Mouse (Mus musculus) urinary bladder, postnatal 10 days (tissue): ENCODE results near the gene Cpa4.

ENCODE experiments used
- DNase-seq: peaks from one replicate; pipeline ENCODE4 v3.0.0; 2022; ENCODE audit warnings: low spot score

Gene Cpa4

DNA sequence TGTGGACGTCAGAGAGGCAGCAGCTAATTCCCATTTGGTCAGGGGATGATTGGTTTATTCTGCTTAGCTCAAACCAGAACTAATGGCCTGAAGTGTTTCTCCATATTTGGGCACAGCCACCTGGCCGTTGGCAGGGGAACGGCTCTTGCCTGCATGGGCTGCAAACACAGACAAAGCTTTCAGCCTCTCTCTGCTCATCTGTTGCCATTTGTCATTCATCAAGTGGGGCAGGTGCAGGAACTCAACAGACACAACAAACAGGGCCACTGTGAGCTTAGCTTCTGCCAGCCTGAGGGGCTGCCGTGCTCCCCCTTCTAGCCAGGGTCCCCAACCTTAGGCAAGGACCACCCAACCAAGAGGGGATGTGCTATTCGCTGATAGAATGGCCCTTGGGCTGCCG is 60.0 kb downstream of the Cpa4 start:
- no peak for DNase-seq

DNA sequence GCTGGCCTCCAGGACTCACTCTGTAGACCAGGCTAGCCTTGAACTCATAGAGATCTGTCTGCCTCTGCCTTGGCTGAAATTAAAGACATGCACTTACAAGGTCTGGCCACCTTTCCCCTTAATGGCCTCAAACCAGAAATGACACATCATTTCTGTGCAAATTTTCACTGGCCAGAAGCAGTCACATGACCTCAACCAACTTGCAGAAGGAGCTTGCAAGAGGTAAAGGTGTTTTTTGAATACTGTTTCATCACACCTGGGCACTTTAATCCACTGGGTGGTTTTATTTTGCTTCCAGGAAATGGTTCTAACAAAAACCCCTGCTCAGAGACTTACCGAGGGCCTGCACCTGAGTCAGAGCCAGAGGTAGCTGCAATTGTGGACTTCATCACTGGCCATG is 61.8 kb downstream of the Cpa4 start:
- DNase-seq: no peak

DNA sequence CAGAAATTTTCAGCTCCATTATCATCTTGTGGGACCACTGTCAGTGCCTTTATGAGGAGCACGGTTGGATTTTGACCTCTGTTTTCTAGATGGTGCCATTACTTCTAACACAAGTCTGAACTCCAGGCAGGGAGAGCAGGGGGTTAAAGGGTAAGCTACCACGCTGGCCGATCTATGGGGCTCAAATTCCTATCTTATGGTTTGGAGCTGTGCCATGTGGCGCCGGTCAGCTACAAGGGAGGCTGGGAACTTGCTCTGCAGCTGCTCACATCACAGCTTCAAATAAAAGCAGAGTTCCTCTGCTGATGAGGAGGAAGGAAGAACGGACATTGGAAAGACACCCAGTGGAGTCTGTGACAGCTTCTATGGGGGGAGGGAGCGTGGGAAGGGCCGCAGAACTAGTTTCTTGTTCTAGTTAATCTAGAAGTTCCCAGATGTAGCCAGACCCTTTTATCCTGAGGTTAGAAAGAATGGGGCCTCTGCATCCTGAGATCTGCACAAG is 67.2 kb downstream of the Cpa4 start:
- no peak for DNase-seq

DNA sequence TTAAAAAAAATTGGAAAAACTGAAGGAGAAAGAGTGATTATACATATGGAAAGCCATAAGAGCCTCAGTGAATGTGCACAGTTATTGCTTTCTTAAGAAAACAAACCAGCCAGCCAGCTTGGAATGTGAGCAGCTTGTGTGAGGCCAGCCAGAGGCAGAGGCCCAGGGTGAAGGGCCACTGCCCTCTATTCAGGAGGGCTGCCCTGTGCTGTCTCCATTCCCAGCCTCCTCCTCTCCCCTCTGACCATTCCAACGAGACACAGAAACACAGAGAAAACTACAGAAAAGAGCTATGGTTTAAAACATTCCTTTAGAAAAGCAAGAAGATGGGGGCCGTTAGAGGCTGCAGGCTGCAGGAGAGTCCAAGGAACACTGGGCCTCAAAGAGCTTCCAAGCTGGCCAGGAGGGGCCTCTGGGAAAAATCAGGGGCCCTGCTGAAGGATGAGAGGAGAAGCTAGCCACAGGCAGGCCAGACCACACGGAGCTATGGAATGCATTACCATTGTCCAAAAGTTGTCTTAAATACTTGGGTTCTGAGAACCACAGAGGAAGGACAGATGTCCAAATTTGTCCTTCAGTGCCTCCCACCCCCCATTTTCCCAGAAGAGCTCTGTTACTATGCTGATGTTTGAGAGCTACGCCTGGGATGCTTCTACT is 68.1 kb downstream of the Cpa4 start:
- no peak for DNase-seq

DNA sequence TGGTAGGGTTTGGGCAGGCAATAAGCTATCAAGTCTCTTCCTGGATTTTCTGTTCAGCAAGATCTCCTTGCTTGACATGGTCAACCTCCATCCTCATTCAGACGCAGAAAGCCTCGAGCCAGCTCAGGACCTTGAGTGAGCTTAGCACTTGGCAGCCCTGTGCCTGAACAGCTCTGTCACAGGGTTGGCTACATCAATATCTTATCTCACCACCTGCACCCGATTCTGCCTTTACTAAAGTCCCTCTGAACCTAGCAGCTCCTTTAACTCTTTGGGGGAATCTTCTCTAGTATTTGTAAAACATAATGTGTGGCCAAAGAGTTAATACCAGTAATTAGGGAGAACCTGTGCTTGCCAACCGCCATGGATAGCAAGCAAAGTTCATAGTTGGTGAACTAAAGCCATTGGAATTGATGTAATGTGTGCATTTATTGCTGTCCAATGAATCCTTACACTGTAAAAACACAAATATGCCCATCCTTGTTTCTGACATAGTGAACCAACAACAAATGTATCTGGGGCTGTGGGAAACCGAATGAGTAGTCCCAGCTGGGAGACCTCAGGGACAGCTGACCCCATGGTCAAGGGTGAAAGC is 70.6 kb downstream of the Cpa4 start, which contains the start of gene Cpa1:
Gene Cpa1 (plus strand): TSS at position 545 of the 595 bp plus-strand sequence.
- no peak for DNase-seq
